Mouse (Mus musculus): ENCODE measurements around the gene Tsfm. TPM values are rescaled to one million over a fixed set of nuclear protein-coding genes. Genes with fewer than 3 reads are reported as not detected.
"Not testable (repeated sequence)": the region's sequence is repeated elsewhere in the genome, so short reads cannot be mapped to it uniquely, and the experiment has no call there.

The Tsfm gene
- 10 to 100 TPM; 28.0 to 29.0 TPM for total RNA-seq (2021)
- long read RNA-seq, transcript Tsfm-201 (6 exons, 1,206 nt): major isoform, 21 of 25 reads
- long read RNA-seq, partial matches to known transcripts: 1 of 25 reads
- long read RNA-seq, other reads (novel, unspliced or antisense): 2 of 25 reads

DNA sequence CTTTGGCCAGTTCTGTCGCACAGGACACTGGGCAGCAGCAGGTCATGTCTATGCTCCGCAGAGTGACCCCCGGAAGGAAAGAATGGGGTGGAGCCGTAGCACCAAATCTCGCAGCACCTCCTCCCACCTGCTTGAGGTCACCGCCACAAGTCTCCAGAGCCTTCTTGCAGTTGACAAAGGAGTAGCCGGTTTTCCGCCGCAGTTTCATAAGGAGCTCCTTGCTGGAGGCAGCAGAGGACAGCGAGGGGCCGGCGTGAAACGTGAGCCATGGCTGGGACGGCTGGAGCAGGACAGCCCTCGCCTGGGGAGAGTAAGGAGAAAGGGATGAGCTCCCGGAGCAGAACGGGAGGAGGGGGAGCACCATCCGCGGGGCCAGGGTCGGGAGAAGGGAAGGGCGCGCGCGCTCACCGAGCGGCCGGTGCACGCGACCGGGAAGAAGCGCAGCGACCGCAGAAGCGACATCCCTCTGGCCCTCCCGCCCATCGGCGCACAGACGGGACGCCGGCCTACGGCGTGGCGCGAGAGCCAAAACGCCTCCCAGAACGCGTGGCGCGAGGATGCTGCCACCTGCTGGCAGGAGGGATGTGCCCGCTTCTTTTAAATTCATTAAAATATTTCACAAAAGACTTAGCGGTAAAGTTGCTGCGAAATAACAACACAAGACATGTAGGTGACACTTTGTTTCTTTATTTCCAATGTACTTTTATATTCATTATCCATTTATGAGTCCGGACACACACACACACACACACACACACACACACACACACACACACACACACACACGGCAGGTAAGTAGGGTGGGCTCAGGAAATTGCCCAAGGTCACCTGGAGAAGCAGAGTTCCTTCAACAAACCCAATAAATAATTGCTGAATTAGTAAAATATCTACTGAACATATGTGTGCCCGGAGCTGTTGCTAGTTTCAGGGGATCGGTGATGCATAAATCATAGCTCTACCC lies at the start of gene Tsfm:
Gene Tsfm (minus strand): TSS at position 505 of the 961 bp plus-strand sequence.
- peak; percentile 89 to 93 for DNase-seq (ENCODE audit: low spot score in 2 of 2)

DNA sequence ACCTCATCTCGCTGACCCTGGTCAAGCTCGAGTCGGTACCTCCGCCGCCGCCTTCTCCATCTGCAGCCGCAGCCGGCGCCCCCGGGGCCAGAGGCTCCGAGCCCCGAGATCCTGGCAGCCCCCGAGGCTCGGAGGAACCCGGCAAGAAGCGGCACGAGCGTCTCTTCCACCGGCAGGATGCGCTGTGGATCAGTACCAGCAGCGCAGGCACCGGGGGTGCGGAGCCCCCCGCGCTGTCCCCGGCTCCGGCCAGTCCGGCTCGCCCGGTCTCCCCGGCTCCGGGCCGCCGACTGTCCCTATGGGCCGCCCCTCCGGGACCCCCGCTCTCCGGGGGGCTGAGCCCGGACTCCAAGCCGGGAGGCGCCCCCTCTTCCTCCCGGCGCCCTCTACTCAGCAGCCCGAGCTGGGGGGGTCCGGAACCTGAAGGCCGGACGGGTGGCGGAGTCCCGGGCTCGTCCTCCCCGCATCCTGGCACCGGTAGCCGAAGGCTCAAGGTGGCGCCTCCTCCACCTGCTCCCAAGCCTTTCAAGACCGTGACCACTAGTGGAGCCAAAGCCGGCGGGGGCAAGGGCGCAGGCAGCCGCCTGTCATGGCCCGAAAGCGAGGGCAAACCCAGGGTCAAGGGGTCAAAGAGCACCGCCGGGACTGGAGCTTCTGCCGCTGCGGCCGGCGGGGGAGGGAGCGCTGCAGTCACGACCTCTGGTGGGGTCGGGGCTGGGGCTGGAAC lies 49.2 kb upstream of the Tsfm start:
- no peak for DNase-seq (ENCODE audit: low spot score in 2 of 2)

DNA sequence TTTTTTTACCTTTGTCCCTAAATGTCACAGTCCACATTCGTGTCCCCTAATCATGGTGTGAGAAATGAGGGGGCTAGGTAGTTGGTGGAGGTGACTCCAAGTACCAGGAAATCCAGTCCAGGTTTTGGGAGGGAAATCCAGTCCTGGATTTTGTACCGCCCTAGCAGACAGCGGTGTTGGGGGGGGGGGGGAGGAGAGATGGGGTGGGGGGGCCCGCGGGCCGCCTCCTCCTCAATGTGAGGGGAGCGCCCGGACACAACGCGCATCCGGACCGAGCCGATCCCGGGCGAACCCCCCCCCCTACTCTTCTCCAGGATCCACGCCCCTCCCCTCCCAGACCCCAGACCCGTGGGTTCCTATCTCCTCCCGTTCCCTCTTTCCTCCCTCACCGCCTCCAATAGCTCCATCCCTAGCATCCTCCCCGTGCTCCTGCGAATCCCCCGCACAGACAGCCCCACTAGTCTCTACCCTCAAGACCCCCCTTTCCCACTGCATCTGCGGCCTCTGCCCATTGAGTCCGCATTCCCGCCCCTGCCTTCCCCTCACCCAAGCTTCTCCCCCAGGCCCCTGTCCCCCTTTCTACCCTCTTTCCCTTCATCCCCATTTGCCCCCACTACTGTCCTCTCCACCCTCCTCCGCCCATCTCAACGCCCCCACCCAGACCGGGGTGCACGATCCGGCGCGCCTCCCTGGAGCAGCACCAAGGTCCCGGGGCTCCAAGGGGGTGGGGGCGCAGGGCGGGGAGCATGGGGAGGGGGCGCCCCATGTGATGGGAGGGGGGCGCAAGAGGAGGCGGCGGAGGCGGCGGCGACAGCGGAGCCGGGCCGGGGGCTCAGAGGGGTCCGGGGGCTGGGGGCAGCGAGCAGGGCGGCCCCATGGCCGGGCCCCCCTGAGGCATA lies 48.3 kb upstream of the Tsfm start:
- DNase-seq (ENCODE audit: low spot score in 2 of 2): peak in 1 of 2 experiments; percentile 80

DNA sequence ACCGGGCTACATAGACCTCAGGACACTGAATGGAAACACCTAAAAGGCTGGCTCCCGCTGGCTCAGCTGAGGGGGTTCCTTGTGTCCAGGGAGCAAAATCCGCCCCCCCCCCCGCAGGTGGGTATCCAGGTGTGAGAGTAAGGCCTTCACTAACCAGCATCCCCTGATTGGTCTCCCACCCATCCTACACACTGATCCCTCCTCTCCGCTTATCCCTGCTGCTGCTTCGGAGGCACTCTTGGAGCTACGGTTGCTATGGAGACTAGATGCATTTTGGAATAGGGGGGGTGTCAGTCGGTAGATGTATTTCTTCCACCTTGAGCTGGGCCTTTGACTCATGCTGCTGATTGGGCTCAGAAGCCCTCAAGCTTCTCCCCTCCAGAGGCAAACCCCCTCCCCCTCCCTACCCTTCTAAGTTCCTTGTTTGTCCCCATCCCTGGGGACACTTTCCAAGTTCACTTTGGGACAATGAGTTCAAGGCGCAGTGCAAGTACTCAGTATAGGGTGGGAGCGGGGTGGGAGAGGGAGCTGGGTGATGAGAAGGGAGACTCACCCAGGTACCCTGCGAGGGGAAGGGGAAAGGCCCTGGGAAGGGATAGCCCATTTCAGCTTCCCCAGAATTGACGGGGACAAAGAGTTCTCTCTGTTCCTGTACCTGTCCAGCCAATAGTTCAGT lies 47.5 kb upstream of the Tsfm start:
- DNase-seq (ENCODE audit: low spot score in 2 of 2): peak in 1 of 2 experiments; percentile 77

DNA sequence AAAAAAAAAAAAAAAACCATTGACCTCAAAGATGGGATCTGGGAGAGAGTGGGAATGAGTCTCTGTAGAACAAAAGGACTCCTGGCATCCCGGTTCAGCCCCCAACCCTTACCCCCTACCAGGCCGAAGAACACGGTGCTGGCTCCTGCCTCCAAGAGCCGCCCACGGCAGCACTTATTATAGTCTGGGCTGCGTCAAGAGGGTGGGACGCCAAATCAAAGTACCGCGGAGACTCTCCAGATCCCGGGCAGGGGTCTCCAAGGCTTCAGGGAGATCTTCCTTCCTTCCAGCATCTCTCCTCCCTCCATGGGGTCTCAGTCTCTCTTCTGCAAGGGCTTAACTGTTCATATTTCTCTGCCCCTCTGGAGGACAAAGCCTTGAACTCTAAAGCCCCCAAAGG lies 46.9 kb upstream of the Tsfm start:
- no peak for DNase-seq (ENCODE audit: low spot score in 2 of 2)

DNA sequence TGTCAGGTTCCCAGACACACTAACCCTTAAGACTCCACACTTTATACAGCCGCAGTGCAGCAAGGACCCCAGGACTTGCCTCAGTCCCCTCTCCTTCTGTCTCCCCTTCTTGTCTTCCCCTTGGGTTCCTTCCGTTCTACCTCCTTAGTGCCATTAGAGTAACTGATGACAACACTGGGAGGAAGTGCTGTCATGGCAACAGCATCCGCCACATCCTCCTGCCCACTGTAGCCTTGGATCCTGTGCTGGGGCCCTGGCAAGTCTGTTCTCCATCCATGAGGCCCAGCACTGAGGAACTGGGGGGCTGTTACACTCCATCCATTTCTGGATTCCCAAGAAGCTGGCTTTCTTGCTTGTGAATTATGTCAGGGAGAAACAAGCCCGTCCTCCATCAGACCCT lies 45.4 kb upstream of the Tsfm start:
- DNase-seq (ENCODE audit: low spot score in 2 of 2): no peak

DNA sequence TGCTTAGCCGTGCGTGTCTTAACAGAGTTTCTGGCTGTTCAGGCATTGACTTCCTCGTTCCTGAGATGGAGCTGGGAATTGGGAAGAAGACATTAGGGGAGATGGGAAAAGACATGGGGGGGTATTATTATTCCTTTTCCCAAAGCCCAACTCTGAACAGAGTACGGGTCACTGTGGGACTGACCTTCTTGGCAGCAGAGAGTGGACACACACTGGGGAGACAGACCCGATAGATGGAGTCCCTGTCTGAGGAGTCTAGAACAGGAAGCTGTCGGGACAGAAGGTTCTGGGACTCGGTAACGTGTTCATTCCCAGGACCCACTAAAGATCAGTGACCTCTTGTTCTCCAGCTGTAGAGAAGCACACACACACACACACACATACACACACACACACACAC lies 45.0 kb upstream of the Tsfm start:
- no peak for DNase-seq (ENCODE audit: low spot score in 2 of 2)

DNA sequence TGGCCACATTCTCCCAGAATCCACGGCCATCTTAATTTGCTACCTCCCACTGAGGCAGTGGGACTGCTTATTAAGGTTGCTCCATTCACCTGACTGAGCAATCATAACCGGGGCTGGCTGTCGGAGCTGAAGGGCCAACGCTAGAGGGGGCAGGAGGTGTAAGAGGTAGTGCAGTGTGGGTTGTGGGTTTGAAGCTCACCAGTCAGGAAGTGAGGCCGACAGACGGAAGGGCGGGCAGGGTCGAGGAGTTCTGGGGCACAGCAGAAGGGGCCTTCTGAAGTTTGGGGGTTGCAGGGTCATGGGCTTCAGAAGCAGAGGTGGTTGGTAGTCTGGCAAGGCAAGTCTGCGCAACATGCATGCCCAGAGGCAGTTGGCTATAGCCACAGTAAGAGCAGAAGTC lies 44.4 kb upstream of the Tsfm start, which contains the start of gene Agap2:
Gene Agap2 (plus strand): TSS at position 205 of the 400 bp plus-strand sequence.
- no peak for DNase-seq (ENCODE audit: low spot score in 2 of 2)

DNA sequence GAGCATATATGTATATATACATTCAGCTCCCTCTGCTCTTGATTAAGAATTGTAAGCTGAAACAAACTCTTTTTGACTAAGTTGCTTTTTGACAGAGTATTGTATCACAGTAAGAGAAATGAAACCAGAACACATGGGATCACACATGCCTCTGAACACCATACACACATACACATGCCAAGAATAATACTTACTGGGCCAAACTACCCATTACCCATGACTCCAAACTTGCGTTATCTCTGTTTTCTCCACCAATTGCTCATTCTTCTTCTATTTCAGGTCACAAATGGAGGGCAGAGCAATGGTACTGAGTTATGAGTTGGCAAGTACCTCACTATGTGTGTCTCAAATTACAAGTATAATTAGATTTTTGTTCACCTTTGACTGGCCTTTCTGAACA lies 43.3 kb upstream of the Tsfm start:
- DNase-seq (ENCODE audit: low spot score in 2 of 2): no peak

DNA sequence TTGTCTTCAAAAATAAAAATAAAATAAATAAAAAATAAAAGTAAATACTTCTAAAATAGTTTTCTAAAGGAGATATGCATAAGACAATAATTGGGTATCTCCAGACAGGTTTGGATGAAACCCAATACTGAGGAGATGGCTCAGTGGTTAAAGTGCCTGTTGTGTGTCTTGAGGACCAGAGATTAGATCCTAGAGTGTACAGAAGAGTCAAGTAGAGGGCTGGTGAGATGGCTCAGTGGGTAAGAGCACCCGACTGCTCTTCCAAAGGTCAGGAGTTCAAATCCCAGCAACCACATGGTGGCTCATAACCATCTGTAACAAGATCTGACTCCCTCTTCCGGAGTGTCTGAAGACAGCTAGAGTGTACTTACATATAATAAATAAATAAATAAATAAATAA lies 42.3 kb upstream of the Tsfm start:
- not testable (repeated sequence) for DNase-seq (ENCODE audit: low spot score in 2 of 2)

DNA sequence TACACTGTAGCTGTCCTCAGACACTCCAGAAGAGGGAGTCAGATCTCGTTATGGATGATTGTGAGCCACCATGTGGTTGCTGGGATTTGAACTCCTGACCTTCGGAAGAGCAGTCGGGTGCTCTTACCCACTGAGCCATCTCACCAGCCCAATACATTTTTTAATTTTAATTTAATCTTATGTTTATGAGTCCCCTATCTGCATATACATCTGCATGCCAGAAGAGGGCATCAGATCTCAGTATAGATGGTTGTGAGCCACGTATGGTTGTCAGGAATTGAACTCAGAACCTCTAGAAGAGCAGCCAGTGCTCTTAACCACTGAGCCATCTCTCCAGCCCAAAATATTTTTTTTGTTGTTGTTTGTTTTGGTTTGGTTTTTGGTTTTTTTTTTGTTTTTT lies 41.6 kb upstream of the Tsfm start:
- not testable (repeated sequence) for DNase-seq (ENCODE audit: low spot score in 2 of 2)

DNA sequence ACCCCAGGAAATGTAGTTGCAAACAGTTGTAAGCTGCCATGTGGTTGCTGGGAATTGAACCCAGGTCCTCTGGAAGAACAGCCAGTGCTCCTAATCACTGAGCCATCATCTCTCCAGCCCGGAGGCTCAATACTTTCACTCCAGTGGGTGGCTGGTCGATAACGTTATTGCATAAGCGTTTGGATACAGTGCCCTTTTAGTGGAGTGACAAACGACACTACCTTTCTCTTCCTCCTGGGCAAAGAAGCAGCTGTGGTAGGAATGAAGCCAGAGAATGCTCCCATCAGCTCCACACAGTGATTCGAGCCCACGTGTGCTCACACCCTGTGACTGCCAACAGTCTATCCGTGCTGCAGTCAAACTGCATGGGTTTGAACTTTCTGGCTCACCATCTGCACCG lies 40.6 kb upstream of the Tsfm start:
- DNase-seq (ENCODE audit: low spot score in 2 of 2): no peak

DNA sequence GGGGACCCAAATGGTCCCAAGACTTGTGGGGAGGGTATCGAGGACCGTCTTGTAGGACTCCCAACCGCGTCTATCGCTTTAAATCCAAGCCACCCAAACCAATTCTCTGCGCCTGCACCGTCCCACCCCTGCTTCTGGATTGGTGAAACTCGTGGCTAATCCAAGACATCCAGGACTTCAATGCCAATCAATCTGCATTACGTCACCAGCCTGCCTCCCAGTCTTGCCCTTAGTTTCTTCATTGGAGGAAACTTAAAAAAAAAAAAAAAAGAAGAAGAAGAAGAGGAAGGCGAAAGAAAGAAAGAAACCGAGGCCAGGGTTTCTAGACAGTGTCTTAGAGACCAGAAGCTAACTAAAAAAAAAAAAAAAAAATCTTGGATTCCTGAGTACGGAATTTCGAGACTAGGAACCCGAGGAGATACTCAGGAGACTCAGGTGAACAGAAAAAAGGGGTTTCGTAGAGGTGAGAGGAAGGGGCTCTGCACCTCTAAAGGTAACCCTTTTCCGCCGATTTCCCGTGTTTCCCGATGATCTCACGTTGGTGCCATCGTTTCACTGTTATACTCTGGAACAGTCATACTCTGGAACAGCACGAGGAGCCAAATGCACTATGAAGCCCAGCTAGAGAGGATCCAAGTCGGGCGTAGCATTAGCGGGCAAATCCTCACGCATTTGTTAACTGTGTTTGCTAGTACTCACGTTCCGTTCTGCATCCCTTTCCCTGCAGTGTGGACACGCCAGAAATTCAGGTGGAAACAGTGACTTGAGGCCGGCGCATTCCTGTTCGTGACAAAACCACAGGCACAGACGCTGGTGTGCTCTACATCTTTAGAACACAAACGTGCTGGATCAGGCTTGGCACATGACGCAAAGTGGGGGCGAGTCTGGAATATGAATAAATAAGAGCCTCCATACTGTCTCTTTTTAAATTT lies 39.8 kb upstream of the Tsfm start, which contains the start of gene Tspan31:
Gene Tspan31 (minus strand): TSS at position 75 of the 932 bp plus-strand sequence.
- peak; percentile 91 to 97 for DNase-seq (ENCODE audit: low spot score in 2 of 2)

DNA sequence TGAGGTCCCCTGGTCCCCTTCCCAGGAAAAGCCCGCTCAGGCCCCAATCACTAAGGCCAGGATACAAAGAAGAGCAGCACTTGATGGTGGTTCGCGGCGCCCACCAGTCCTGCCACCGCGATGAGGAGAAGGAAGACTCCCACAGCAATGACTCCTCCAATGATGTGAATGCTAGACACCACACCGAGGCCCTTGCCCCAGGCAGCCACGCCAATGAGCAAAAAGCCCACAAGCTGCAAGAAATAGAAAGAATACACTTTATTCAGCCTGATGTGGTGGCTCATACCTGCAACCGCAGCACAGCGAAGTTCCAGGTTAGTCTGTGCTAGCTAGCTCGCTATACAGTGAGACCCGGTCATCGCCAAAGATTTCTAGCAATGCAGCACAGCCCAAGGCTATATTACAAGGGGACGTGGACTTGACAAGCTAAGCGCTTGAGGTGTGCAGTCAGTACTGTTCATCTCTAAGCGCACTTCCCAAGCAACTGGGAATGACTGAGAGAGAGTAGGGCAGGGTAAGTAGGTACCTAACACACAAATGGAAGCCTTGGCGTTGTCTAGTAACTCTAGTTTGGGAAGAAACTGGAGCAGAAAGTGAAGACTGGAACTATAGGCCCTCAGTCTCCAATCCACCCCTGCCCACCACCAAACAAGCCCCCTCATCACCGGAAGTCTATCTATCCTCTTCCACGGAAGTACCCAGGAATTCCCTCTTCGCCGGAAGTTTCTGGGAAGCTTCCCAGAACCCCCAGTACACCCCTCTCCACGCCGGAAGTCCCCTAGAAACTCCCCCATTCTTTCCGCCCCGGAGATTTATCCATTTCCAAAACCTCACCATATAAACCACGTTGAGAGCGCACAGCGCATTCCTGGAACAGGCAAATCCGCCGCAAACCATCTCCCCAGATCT lies 38.9 kb upstream of the Tsfm start:
- no peak for DNase-seq (ENCODE audit: low spot score in 2 of 2)

DNA sequence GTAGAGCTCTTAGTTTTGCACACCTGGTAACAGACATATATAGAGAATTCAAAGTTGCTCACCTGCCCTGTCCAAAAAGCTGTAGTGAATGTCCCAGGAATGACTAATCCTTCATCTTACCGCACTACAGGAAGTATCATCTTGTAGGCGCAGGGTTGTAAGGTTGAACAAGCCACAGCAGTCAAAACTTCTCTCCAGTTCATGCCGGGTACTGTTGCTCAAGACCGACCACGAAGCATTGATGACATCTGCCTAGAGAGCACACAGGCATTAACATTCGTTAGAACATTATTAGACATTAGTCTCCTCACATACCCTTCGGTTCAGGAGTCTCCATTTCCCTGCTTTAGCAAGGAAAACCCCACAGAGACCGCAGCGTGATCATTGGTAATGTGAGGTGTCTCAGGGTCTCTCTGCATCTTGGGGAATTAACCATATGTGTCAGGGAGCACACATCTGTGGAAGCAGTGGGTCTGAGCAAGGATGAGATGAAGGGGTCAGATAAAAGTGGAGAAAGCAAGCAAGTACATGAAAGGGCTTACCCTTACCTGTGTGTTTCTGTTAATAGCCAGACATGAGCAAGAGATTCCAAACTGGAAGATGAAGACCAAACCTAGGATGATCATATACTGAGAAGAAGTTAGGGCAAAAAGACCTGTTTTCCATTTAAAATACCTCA lies 37.9 kb upstream of the Tsfm start:
- no peak for DNase-seq (ENCODE audit: low spot score in 2 of 2)

DNA sequence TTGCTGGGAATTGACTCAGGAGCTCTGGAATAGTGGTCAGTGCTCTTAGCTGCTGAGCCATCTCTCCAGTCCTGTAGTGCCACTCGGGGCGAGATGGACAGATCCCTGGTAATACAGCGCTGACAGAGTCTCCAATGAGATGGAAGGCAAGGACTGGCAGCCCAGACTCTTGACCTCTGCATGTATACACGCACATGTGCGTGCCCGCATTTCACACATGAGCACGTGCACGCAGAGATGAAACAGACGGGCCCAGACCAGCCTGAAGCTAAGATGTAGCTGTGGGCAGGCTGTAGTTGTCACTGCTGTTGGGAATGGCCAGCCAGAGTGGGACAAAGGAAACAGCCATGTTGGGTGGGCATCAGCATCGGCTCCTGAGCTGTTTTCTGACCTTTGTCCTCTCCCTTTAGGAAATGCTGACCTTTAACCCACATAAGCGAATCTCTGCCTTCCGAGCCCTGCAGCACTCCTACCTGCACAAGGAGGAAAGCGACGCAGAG lies 35.9 kb upstream of the Tsfm start:
- no peak for DNase-seq (ENCODE audit: low spot score in 2 of 2)

DNA sequence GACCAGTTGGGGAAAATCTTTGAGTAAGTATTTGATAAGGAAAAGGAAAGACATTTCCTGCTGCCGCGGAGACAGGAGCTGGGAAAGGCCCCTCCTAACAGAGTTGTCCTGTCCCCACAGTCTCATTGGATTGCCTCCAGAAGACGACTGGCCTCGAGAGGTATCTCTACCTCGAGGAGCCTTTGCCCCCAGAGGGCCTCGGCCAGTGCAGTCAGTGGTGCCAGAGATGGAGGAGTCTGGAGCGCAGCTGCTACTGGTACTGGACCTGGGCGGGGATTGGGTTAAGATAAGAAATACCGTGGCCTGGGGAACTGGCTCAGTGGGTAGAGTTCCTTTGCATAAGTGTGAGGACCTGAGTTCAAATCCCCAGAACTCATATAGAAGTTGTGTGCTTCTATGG lies 35.3 kb upstream of the Tsfm start:
- no peak for DNase-seq (ENCODE audit: low spot score in 2 of 2)

Measured in layer of hippocampus, adult 18-20 months (tissue).